Mouse (Mus musculus) layer of hippocampus, adult 8-10 months (tissue): ENCODE results near the gene Rbm17. TPM values are rescaled to one million over a fixed set of nuclear protein-coding genes. Genes with fewer than 3 reads are reported as not detected.
"Not testable (repeated sequence)": the region's sequence is repeated elsewhere in the genome, so short reads cannot be mapped to it uniquely, and the experiment has no call there.

ENCODE experiments used
- DNase-seq, 2 experiments: peaks; one replicate each; pipeline ENCODE4 v3.0.0; 2022; ENCODE audit warnings: low spot score in 2 of 2
- total RNA-seq, 4 experiments: library from RNA; stranded (reverse); gene quantifications; 2 replicates each; pipeline ENCODE4 v1.2.4; 2022

The Rbm17 gene
- total RNA-seq: 10 to 100 TPM; 77.7 to 95.8 (median 87.4) TPM

DNA sequence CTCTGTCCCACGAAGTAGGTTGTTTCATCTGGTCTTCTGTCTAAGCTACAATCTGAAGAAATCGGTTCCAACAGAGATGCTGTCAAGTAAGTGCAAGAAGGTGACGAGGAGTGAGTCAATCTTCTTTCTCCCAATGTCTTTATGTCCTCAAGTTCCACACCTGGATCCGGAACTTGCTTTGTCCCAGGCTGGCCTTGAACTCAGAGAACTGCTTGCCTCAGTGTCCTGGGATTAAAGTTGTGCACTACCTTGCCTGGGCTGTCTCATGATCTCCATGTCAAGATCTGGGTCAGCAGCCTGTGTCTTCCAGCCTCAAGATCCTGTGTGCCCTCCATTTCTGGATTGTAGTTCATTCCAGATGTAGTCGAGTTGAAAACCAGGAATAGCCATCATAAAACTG lies at the start of gene Rbm17:
Gene Rbm17 (minus strand): TSS at position 101 of the 400 bp plus-strand sequence.
- DNase-seq: no peak

DNA sequence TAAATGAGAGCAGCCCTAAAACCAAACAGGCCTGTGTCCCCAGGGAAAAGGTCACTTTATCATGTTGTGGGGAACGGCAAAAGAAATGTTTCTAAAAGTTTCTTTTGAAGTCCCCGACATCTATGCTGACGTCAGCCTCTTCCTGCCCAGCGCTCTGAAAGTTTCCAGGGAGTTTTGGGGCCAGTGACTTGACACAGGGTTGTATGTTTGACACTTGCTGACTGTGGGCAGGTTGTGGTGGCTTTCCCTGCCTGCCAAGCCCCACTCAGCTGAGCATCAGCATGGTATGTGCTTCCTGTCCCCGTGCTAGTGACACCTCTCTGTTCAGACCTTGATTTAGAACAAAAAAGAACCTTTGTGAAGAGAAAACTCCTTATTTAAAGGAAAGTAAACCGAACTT lies 49.4 kb upstream of the Rbm17 start:
- no peak for DNase-seq

GRCm38 (mm10) chr2:11652780-11653179 lies 48.8 kb upstream of the Rbm17 start:
- no peak for DNase-seq

GRCm38 (mm10) chr2:11652196-11652595 lies 48.2 kb upstream of the Rbm17 start:
- no peak for DNase-seq

- no peak for DNase-seq
Measured at GRCm38 (mm10) chr2:11651476-11651875, 47.5 kb upstream of the Rbm17 start.

DNA sequence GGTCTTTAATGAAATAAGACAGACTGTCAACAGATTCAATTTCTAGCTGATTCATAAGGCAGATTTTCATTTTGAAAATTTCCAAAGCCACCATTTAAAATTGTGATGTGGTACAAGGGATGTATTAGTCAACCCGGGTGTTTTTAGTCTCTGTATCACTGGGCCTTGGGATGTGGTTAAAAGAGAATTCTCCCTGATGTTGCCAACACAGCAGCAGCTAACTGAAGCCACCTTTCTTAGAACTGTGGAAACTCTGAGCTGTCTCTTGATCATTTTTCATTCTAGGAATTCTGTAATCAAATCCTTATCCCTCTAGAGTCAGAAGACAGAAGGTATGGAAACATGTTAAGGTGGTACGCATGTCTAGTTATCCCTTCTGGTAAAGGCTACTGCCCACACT lies 41.3 kb upstream of the Rbm17 start:
- DNase-seq: no peak

- DNase-seq: no peak
Measured at GRCm38 (mm10) chr2:11644057-11644456, 40.1 kb upstream of the Rbm17 start.

GRCm38 (mm10) chr2:11642451-11642941 lies 38.5 kb upstream of the Rbm17 start, which contains the start of gene Il2ra:
Gene Il2ra, plus strand, starts transcription at chr2:11642807.
- no peak for DNase-seq

DNA sequence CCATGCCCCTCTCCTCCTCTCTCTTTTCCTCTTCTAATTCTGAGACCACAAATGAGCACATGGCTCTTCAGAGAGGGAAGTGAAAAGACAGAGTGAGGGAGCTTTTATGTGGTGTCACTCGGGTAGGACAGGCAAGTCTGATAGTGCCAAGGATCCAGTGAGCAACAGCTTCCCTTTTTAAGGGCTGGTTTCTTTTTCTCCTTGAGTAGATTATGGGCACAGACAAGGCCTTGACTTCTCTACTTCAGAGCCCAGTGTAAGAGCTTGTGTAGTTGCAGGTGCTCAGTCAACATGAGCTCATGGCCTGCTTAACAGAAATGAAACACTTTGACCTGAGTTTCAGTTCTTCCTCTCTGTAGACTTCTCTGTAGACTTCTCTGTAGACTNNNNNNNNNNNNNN lies 33.2 kb upstream of the Rbm17 start:
- no peak for DNase-seq

DNA sequence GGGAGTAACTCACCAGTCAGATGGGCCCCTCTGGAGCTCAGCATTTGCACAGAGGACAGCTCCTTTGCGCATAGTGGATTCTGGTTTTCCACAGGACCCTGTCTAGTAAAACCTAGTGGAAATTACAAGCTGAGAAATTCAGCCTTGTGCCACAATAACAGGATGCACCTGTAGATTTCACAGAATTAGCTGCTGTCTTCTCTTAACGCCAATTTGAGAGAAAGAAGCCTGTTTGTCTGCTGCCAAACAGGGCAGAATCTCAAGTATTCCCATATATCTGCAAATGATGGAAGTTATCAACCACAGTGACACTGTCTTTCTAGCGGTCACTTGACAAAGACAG lies 32.2 kb upstream of the Rbm17 start:
- no peak for DNase-seq

GRCm38 (mm10) chr2:11635471-11636137 lies 31.7 kb upstream of the Rbm17 start:
- DNase-seq: no peak

DNA sequence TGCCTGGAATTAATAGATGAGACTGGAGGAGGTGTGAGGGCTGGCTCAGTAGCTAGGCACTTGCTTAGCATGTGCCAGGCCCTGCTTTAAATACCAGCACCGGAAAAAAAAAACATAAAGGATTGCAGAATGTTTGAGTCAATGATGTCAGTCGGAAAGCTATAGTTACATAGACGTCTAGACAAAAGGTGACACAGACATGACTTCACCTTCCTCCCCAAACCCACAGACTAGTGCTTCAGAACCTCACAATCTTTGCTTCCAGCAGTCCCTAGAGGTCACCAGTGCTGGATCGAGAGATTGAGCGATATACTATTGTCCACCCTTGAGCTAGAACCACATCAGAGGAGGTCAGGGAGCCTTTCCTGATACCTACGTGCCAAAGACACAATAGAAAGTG lies 31.1 kb upstream of the Rbm17 start:
- DNase-seq: no peak

DNA sequence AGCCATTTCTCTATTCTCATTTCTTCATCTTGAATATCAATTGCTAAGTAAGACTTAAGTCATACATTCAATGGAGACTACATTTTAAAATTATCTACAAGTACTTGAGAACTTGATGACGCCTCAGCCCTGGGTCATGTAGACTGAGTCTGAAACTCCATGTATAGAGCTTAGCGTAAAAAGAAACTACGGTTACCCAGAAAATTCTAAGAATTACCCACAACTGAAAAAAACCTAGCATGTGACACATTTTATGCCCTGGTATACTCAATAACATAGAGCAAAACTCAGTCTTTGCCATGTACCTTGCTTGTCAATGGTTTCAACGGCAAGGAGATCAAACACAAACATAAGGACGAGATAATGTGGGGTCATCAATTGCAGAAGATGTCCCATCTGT lies 21.9 kb upstream of the Rbm17 start, which contains the start of gene Gm17490:
Gene Gm17490 (minus strand): TSS at position 375 of the 400 bp plus-strand sequence.
- DNase-seq: no peak

GRCm38 (mm10) chr2:11623726-11624125 lies 19.8 kb upstream of the Rbm17 start:
- DNase-seq: no peak

DNA sequence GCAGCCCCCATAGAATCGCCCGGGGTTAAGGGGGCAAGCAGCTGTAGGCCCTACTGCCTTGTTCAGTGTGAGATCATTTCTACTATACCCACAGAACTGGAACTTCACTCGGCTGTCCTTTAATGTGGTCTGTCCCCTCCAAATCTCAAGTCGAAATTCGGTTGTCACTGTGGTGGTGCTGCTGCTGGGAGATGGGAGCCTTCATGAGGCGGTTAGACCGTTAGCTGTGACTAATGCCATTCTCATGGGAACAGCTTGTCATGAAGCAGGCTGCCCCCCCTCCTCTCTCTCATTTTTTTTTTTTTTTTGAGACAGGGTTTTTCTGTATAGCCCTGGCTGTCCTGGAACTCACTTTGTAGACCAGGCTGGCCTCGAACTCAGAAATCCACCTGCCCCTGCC lies 19.2 kb upstream of the Rbm17 start:
- no peak for DNase-seq

DNA sequence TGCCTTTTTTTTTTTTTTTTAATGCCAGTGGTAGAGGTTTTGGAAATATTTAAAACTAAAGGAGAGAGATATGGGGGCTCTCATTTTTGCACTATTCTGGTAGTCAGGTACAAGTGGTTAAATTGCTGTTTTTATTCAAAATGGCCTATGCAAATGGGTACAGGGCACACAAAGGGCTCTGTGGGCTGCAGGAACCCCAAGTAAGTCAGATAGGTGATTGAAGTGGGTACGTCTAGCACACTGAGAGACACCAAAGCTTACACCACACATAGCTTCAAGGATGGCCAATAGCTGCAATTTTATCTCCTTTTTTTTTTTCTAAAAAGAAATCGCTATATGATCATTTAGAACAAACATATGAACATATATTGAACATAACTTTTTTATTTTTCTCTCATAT lies 15.6 kb upstream of the Rbm17 start:
- no peak for DNase-seq

GRCm38 (mm10) chr2:11616846-11617245 lies 12.9 kb upstream of the Rbm17 start:
- no peak for DNase-seq

DNA sequence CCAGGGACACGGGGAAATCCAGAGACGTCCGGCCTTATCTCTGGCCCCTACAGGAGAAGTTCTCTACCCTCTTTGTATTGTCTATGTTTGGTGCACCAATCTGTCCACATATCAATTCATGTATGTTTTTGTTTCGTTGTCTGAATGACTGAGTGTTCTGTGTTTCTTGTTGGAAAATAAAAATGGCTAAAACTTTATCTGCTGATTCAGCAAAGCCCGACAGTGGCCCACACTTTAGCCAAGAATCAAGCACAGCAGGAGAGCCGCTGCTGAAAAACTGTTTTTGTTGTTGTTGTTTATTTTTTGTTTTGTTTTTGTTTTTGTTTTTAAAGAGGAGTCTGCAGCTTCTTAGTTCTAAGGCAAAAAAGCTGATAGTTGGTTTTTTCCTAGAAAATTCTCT lies 9.0 kb upstream of the Rbm17 start:
- not testable (repeated sequence) for DNase-seq

- not testable (repeated sequence) for DNase-seq
Measured at GRCm38 (mm10) chr2:11606718-11607117, 2.8 kb upstream of the Rbm17 start.

GRCm38 (mm10) chr2:11604911-11605310 lies 958 bp upstream of the Rbm17 start:
- DNase-seq: no peak

DNA sequence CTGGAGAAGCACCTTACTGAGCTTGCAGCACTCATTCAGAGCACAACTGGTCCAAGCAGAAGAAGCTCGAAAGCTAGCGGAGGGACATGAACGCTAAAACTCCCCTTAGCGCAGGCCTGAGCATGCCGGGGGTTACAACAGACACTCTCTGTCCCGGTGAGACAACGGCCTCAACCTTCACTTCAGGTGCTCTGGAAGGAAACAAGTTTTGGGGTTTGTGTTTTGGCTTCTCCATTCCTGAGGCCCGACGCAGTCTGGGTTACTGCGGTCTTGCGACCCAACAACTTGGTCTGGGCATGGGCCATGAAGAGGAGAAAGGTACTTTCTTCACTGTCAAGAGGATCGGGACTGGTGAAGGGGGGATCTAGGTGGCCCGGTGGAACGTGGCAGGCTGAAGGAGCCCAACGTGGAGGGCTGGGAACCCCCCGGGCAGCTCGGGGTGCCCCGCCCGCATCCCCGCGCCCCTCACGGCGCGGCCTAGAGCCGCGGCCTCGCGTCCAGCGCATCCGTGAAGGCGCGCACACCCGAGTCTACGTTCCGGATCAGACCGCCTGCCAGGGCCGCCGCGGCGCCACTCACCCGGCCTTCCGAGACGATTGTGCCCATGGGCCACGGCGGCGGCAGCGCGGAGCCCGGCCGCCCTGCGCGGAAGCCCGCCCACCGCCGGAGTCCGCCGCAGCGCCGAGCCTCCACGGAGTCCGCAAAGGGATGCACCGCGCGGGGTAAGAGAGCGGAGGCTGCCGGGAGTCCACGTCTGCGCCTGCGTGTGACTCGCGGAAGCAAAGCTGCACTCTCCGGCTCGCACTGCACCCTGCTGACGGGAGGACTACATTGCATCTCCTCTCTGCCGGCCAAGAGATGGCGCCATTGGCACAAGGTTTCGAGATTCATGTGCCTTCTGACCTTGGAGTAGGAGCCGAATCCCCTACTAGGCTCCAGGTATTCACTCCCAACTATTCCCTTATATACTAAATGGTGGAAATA lies 1.2 kb downstream of the Rbm17 start:
- DNase-seq: peak; percentile 89 to 95

DNA sequence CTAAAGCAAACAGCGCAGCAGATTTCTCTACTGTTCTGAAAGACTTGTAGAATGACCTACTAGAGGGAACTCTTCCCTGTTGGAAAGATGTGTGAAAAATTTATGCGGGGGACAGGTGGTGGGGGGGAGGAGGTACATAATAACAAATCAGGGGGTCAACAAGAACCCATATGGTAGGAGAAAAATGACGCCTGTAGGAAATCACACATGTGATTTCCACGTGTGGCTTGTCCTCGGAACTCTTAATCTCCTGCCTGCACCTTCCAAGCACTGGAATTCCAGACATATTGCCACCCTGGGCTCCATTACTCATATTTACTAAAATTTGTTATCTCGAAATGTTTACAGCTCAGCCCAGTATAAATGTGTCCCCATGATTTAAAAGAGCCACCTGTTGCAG lies 2.2 kb downstream of the Rbm17 start:
- DNase-seq: no peak
